Mouse (Mus musculus) MEL (cell line): ENCODE data around the gene Rab7b.

Source experiments
- CTCF ChIP-seq, 3 experiments: IDR thresholded peaks in 2 of 3; conservative IDR thresholded peaks in 1 of 3; 2 replicates each; pipeline ENCODE4 v1.5.1; 2011 to 2012; ENCODE audit warnings: low read length in 3 of 3, low read depth in 2 of 3, mild to moderate bottlenecking in 2 of 3, improper control_type of control experiment in 1 of 3, inconsistent platforms in 1 of 3, mixed read lengths in 1 of 3, moderate library complexity in 1 of 3; ENCODE audit not compliant: control insufficient read depth in 1 of 3, insufficient read depth in 1 of 3, poor library complexity in 1 of 3, severe bottlenecking in 1 of 3
- POLR2A ChIP-seq, 2 experiments: IDR thresholded peaks; 2 replicates each; pipeline ENCODE4 v1.6.1; 2011 to 2012; ENCODE audit warnings: low read length in 2 of 2, mild to moderate bottlenecking in 2 of 2, control low read depth in 1 of 2, improper control_type of control experiment in 1 of 2, low read depth in 1 of 2, moderate library complexity in 1 of 2; ENCODE audit not compliant: control insufficient read depth in 1 of 2, insufficient read depth in 1 of 2, poor library complexity in 1 of 2

- no peak for TF ChIP-seq CTCF (IDR thresholded peaks at IDR 0.05 in 2 of 3, conservative IDR thresholded peaks at IDR 0.05 in 1 of 3; ENCODE audit: control insufficient read depth in 1 of 3, insufficient read depth in 1 of 3, low read depth in 2 of 3, low read length in 3 of 3, poor library complexity in 1 of 3, severe bottlenecking in 1 of 3)
- TF ChIP-seq POLR2A (IDR thresholded peaks at IDR 0.05; ENCODE audit: control insufficient read depth in 1 of 2, insufficient read depth in 1 of 2, low read depth in 1 of 2, low read length in 2 of 2, poor library complexity in 1 of 2): no peak
Observed at GRCm38 (mm10) chr1:131689899-131690298, 1.4 kb downstream of the Rab7b start.
